Mouse (Mus musculus): ENCODE results near the gene Gm49361.

DNA sequence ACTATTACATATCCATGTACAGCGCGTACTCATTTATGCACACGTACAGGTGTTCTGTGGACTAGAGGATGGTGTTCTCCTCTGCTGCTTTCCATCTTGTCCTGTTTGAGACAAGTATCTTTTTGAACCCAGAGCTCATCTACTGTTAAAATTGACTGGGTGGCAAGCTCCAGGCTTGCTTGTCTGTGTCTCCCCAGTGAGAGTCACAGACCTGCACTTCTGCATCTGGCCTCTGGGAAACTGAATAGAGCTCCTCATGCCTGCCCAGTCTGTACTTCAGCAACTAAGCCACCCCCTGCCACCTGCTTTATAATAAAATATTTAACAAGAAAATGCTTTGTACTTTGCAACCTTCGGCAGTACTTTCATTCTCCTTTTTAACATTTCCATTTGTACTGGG, 87.6 kb downstream of the Gm49361 start:
- no peak for TF ChIP-seq POLR2A (IDR thresholded peaks at IDR 0.05; ENCODE audit: extremely low read depth, insufficient read depth, low read length)
- 0 out of 2 replicates have a peak, but pooled peaks have one; percentile 5 for TF ChIP-seq CTCF (IDR thresholded peaks at IDR 0.05; ENCODE audit: extremely low read depth, insufficient read depth, low read length)
